In the genomic region with DNA sequence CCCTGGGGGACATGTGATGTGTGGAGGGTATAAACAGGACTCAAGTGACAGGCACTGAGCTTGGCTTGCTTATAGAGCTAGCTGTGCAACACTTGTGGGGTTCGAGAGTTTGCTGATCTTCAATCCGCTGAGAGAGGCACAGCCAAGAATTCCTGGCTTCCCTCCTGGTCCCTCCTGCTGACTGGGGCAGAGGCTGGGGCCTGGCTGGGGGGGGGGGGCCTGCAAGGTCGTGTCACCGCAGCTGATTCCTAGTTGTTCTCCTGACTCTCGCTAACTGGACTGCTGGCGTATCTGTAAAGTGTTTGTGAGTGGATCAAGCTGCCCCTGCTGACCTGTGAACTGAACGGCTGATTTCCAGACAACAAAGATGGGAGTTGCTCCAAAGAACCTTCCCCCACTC, we compare ENCODE assay signal across 17 mouse cellular contexts. TPM values are rescaled to one million over a fixed set of nuclear protein-coding genes. Genes with fewer than 3 reads are reported as not detected.
"Had no signal": no experiment of that assay in that cellular context is flagged by ENCODE, and none has a peak within 500 bp of the region (broad histone marks: within the 10 kb centered on the region; RNA-seq: fewer than 3 reads in every experiment).

No protein-coding gene starts in this region.

- H3K9me3 ChIP-seq: limb, embryonic 15.5 days; liver, embryonic 12.5 days; midbrain, embryonic 12.5 days; neural tube, embryonic 12.5 days had no signal

- H3K4me3 ChIP-seq: layer of hippocampus, adult 2 months; limb, embryonic 15.5 days; liver, embryonic 12.5 days; megakaryocyte, embryonic 14.5 days; midbrain, embryonic 12.5 days; neural tube, embryonic 12.5 days had no signal

- H3K27ac ChIP-seq: limb, embryonic 15.5 days; liver, embryonic 12.5 days; macrophage; midbrain, embryonic 12.5 days; neural tube, embryonic 12.5 days had no signal

- H3K36me3 ChIP-seq: limb, embryonic 15.5 days; liver, embryonic 12.5 days; midbrain, embryonic 12.5 days; neural tube, embryonic 12.5 days had no signal

- H3K4me2 ChIP-seq: limb, embryonic 15.5 days; liver, embryonic 12.5 days; midbrain, embryonic 12.5 days; neural tube, embryonic 12.5 days had no signal

- H3K9ac ChIP-seq: limb, embryonic 15.5 days; liver, embryonic 12.5 days; midbrain, embryonic 12.5 days; neural tube, embryonic 12.5 days had no signal

- H3K27me3 ChIP-seq: midbrain, embryonic 12.5 days; neural tube, embryonic 12.5 days had no signal

- DNase-seq: kidney, adult 8-10 months; kidney, postnatal 36 days; retina, postnatal 1 day; right cerebral cortex, postnatal 4 days; spleen, adult 18-20 months; thymus, adult 2 months; thymus, postnatal 25 days had no signal

- H3K4me1 ChIP-seq: limb, embryonic 15.5 days; neural tube, embryonic 12.5 days had no signal

- ATAC-seq: inflammation-experienced regulatory T-cells, adult 6 months; intestine, postnatal 0 days; liver, embryonic 12.5 days had no signal

RNA-seq across cellular contexts. Expression of gene Extl1, which starts 59.9 kb away (rescaled TPM):
- total RNA-seq: monocyte, adult 5-6 weeks had no signal
